In genomic region chr15:12118432-12119128, GRCm38 (mm10) we compare ENCODE assay signal across 8 mouse cellular contexts. TPM values are rescaled to one million over a fixed set of nuclear protein-coding genes. Genes with fewer than 3 reads are reported as not detected.
DNase-seq lines count a peak whose midpoint lies in the region; ATAC-seq and TF ChIP-seq lines count a peak whose summit lies in the region.

No protein-coding gene starts in this region.

- ATAC-seq in Patski: peak; percentile 42
- peak; percentile 63 for ATAC-seq in lung, postnatal 0 days

- in situ Hi-C loops in Patski (cut with MboI; ENCODE audit: low pct_unique_long_range_greater_than_20kb): no loop called here

- H3K4me2 ChIP-seq in lung, postnatal 0 days (replicated peaks; ENCODE audit: low read depth, low read length): peak overlapping the region; percentile 67

- no peaks in the 10 kb centered on the region for H3K36me3 ChIP-seq in lung, postnatal 0 days (ENCODE audit: insufficient read depth, low read length)

- no peaks in the 10 kb centered on the region for H3K9me3 ChIP-seq in lung, postnatal 0 days (ENCODE audit: low read length)

- POLR2A ChIA-PET in Patski (lab: Charles Lee): interaction anchor here (0.6 kb wide), 1 partner anchor 11 kb away, joined by 4 read pairs; no protein-coding TSS in a partner anchor

- H3K4me3 ChIP-seq in lung, postnatal 0 days (ENCODE audit: low read depth, low read length): peak overlapping the region; percentile 98

- CTCF ChIA-PET in Patski (lab: Charles Lee): interaction anchor here (0.7 kb wide), 1 partner anchor 13 kb away, joined by 3 read pairs; no protein-coding TSS in a partner anchor

- intact Hi-C loops in gastrocnemius, postnatal 36 days (cut with DNase I): no loop called here

- no peak for TF ChIP-seq CTCF in Patski (IDR thresholded peaks at IDR 0.05)
- no peak for TF ChIP-seq CTCF in lung, postnatal 0 days (IDR thresholded peaks at IDR 0.05)

- WGBS in lung, postnatal 0 days: under 1% methylated on average over 39 of the region's 61 CpGs

- H3K9ac ChIP-seq in lung, postnatal 0 days (replicated peaks; ENCODE audit: low read depth): peak overlapping the region; percentile 98

- DNase-seq in CD4-positive helper T cell, adult 2 months (ENCODE audit: low read depth, low spot score): peak; percentile 69
- DNase-seq in Patski (ENCODE audit: low read depth, low spot score): no peak
- DNase-seq in cerebellum, postnatal 25 days: peak; percentile 57 to 65
- DNase-seq in gastrocnemius, postnatal 36 days: peak; percentile 12 to 33
- DNase-seq in kidney, adult 18-20 months: peak; percentile 47
- DNase-seq in lung, postnatal 0 days (ENCODE audit: low spot score): peak; percentile 84
- DNase-seq in retina, adult 2 months (ENCODE audit: low read depth, low spot score): peak; percentile 20
- DNase-seq in urinary bladder, postnatal 25 days (ENCODE audit: low spot score): peak; percentile 33

- H3K4me1 ChIP-seq in lung, postnatal 0 days (ENCODE audit: insufficient read depth, low read depth, low read length): no peaks in the 10 kb centered on the region

- peak overlapping the region; percentile 96 for H3K27ac ChIP-seq in lung, postnatal 0 days (ENCODE audit: low read length)

- H3K27me3 ChIP-seq in Patski: no peaks in the 10 kb centered on the region
- no peaks in the 10 kb centered on the region for H3K27me3 ChIP-seq in lung, postnatal 0 days (replicated peaks; ENCODE audit: insufficient read depth, low read length)

- TF ChIP-seq EP300 in lung, postnatal 0 days (IDR thresholded peaks at IDR 0.05): no peak

RNA-seq across cellular contexts. Expression of gene Zfr, which starts 0.9 kb away (rescaled TPM):
- 105 TPM for polyA plus RNA-seq in Patski (2021)
- 10 to 100 TPM; 55.6 to 59.3 TPM for total RNA-seq in gastrocnemius, postnatal 36 days (2021)
- 91.9 and 102 TPM in 2 replicates for polyA plus RNA-seq in lung, postnatal 0 days (2015; fragmentation: Nextera tagmentation; extraction: Ambion mirVana)
